Mouse (Mus musculus): ENCODE measurements around the gene Gm7361. TPM values are rescaled to one million over a fixed set of nuclear protein-coding genes. Genes with fewer than 3 reads are reported as not detected.

The Gm7361 gene
- polyA plus RNA-seq, 1 experiment from 2014 or later: 0.50 TPM

Other genes starting within 250 kb of the Gm7361 start
- gene Gm5862, start 234.8 kb upstream of the Gm7361 start, polyA plus RNA-seq (2014; fragmentation: Nextera tagmentation; extraction: Ambion mirVana): 0.12 TPM in 1 of 2 replicates, not detected in the other
- gene Speer4a, start 218.1 kb upstream of the Gm7361 start, polyA plus RNA-seq (2014; fragmentation: Nextera tagmentation; extraction: Ambion mirVana): 0.20 and 0.29 TPM in 2 replicates
- gene Gm7347, start 199.1 kb upstream of the Gm7361 start, polyA plus RNA-seq (2014; fragmentation: Nextera tagmentation; extraction: Ambion mirVana): 0.10 and 0.20 TPM in 2 replicates
- not detected in 2 replicates for gene Gm10471, start 168.4 kb upstream of the Gm7361 start, polyA plus RNA-seq (2014; fragmentation: Nextera tagmentation; extraction: Ambion mirVana)
- gene 5031410I06Rik, start 152.3 kb upstream of the Gm7361 start, polyA plus RNA-seq (2014; fragmentation: Nextera tagmentation; extraction: Ambion mirVana): 0.12 and 0.17 TPM in 2 replicates
- not detected in 2 replicates for gene Gm10220, start 136.3 kb upstream of the Gm7361 start, polyA plus RNA-seq (2014; fragmentation: Nextera tagmentation; extraction: Ambion mirVana)

Measured in hindbrain, embryonic 14.5 days (tissue).